Mouse (Mus musculus) midbrain, postnatal 0 days (tissue): ENCODE measurements around the gene Rnf150. TPM values are rescaled to one million over a fixed set of nuclear protein-coding genes. Genes with fewer than 3 reads are reported as not detected.

Experiments used
- ATAC-seq: fragments of 200-750 bp; cut with Nextera tagmentation; 2 replicates; pipeline ENCODE4 v1.8.0; 2017; ENCODE audit warnings: moderate number of reproducible peaks, mild to moderate bottlenecking, moderate TSS enrichment, moderate library complexity; ENCODE audit not compliant: low FRiP score
- DNase-seq: peaks from one replicate; pipeline ENCODE4 v3.0.0-alpha.2; 2015; ENCODE audit warnings: low spot score
- H3K27ac ChIP-seq: fragments of 300-500 bp; sonication (generic); 2 replicates; pipeline ENCODE4 v1.5.1; 2014; ENCODE audit warnings: low read depth, mild to moderate bottlenecking, low read length, mixed read lengths
- H3K27me3 ChIP-seq: fragments of 300-500 bp; sonication (generic); 2 replicates; pipeline ENCODE4 v1.6.1; 2014; ENCODE audit warnings: low read length, control low read depth, mixed read lengths; ENCODE audit not compliant: insufficient read depth
- H3K36me3 ChIP-seq: fragments of 300-500 bp; sonication (generic); 2 replicates; pipeline ENCODE4 v1.6.1; 2014; ENCODE audit warnings: low read length, control low read depth, mixed read lengths; ENCODE audit not compliant: insufficient read depth
- H3K4me1 ChIP-seq: fragments of 300-500 bp; sonication (generic); 2 replicates; pipeline ENCODE4 v1.6.1; 2014; ENCODE audit warnings: mild to moderate bottlenecking, control low read depth, antibody characterized with exemption, low read length, mixed read lengths; ENCODE audit not compliant: insufficient read depth
- H3K4me2 ChIP-seq: fragments of 300-500 bp; sonication (generic); 2 replicates; pipeline ENCODE4 v1.6.1; 2014; ENCODE audit warnings: low read depth, mild to moderate bottlenecking, low read length, mixed read lengths; ENCODE audit not compliant: poor library complexity, severe bottlenecking
- H3K4me3 ChIP-seq: fragments of 300-500 bp; sonication (generic); 2 replicates; pipeline ENCODE4 v1.5.1; 2014; ENCODE audit warnings: low read depth, mild to moderate bottlenecking, low read length, moderate library complexity
- H3K9ac ChIP-seq: fragments of 300-500 bp; sonication (generic); replicated peaks from 2 replicates; pipeline ENCODE4 v1.6.1; 2014; ENCODE audit warnings: mild to moderate bottlenecking, low read length, moderate library complexity, mixed read lengths; ENCODE audit not compliant: poor library complexity, severe bottlenecking
- H3K9me3 ChIP-seq: fragments of 300-500 bp; sonication (generic); 2 replicates; pipeline ENCODE4 v1.6.1; 2016; ENCODE audit warnings: low read length, control low read depth
- CTCF ChIP-seq: IDR thresholded peaks from 2 replicates; pipeline ENCODE4 v1.5.1; 2016; ENCODE audit warnings: antibody characterized with exemption, mild to moderate bottlenecking
- WGBS: fragments of 180-500 bp; shearing (Covaris S2); extraction: QIAGEN DNeasy Blood & Tissue Kit; methylation state at CpG from one replicate; pipeline ENCODE4 v1.1.7; 2014; 5-methylcytosine and 5-hydroxymethylcytosine counted together
- polyA plus RNA-seq: library from polyadenylated mRNA; unstranded; fragments of >200 nt; fragmentation: Nextera tagmentation; extraction: Ambion mirVana; gene quantifications from 2 replicates; pipeline ENCODE4 v1.2.1, GENCODE M21; 2015
- total RNA-seq: library from RNA; depleted of rRNA; stranded (reverse); fragments of >200 nt; gene quantifications from 2 replicates; pipeline ENCODE4 v1.2.3, GENCODE M21; 2014

Gene Rnf150
- total and polyA plus RNA-seq, 2 experiments from 2014 or later = 1.9 to 12.6 TPM

DNA sequence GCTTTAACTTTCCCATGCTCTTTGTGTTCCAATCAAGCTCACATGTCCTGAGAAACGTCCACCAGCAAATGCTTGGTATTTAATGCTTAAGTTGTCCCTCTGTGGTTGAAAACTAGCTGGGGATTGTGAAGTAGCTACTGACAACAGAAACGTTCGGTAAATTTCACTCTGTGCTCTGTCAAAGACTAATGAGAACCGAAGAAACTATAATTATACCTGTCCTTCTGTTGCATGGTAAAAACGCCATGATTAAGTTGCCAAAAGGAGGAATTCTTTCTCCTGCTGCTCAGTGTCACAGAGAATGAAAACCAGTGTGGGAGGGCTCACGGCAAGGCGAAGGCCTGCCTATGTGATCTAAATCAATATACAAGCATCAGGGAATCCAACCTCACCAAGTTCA, 204.8 kb downstream of the Rnf150 start:
- H3K27ac ChIP-seq = no peak overlapping the region
- no peak overlapping the region for H3K4me2 ChIP-seq
- H3K9ac ChIP-seq = no peak overlapping the region
- no peaks in the 10 kb centered on the region for H3K27me3 ChIP-seq
- 74% methylated on average over 7 of the region's 7 CpGs for WGBS
- no peak for ATAC-seq
- no peaks in the 10 kb centered on the region for H3K4me1 ChIP-seq
- H3K9me3 ChIP-seq = no peaks in the 10 kb centered on the region
- no peak for TF ChIP-seq CTCF
- no peak for DNase-seq
- no peak overlapping the region for H3K4me3 ChIP-seq
- H3K36me3 ChIP-seq = no peaks in the 10 kb centered on the region

DNA sequence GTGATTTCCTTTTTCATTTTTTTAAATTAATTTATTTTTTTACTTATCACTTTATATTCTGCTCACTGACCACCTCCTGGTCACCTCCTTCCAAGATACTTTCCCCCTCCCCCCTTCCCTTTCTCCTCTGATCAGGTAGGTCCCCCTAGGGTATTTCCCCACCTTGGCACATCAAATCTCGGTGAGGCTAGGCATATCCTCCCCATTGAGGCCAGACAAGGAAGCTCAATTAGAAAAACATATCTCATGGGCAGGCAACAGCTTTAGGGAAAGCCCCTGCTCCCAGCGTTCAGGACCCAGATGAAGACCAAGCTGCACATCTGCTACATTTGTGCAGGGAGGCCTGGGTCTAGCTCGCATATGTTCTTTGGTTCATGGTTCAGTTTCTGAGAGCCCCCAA, 211.1 kb downstream of the Rnf150 start:
- H3K9me3 ChIP-seq = no peaks in the 10 kb centered on the region; the same call in 1 of the 2 replicates
- no peak for TF ChIP-seq CTCF
- H3K27ac ChIP-seq = no peak overlapping the region
- no peak overlapping the region for H3K4me3 ChIP-seq
- no peaks in the 10 kb centered on the region for H3K36me3 ChIP-seq
- H3K27me3 ChIP-seq = no peaks in the 10 kb centered on the region
- H3K9ac ChIP-seq = no peak overlapping the region
- no peaks in the 10 kb centered on the region for H3K4me1 ChIP-seq
- 87% methylated on average over 3 of the region's 3 CpGs for WGBS
- no peak overlapping the region for H3K4me2 ChIP-seq
- DNase-seq = no peak
- ATAC-seq = no peak

- Histone ChIP-seq H3K4me1 (no peaks in the 10 kb centered on the region), H3K27me3 (no peaks in the 10 kb centered on the region), H3K36me3 (no peaks in the 10 kb centered on the region), H3K9me3 (no peaks in the 10 kb centered on the region; the same call in 1 of the 2 replicates), H3K4me3 (no peak overlapping the region), H3K27ac (no peak overlapping the region), H3K9ac (no peak overlapping the region), H3K4me2 (no peak overlapping the region)
- ATAC-seq (no peak), DNase-seq (no peak)
- TF ChIP-seq CTCF = no peak
- 100% methylated on average over 1 of the region's 1 CpGs for WGBS
Observed at GRCm38 (mm10) chr8:83076621-83077020, 213.5 kb downstream of the Rnf150 start.

DNA sequence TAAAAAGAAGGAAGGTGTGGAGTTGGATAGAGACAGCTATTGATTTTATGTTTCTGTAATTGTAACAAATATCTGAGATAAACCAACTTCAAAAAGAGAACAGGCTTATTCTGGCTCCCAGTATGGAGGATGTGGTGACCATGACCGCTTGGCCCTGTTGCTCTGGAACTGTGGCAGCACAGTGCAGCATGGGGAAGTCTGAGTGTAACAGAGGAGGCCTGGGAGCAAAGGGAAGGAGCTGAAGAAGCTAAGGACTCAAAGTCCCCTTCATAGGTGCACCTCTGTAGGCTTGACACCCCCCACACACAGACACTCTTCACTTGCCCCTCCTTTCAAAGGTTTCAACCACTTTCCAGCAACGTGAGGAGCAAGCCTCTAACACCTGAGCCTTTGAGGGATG, 214.2 kb downstream of the Rnf150 start:
- H3K4me2 ChIP-seq = no peak overlapping the region
- H3K36me3 ChIP-seq = no peaks in the 10 kb centered on the region
- no peaks in the 10 kb centered on the region; the same call in 1 of the 2 replicates for H3K9me3 ChIP-seq
- no peak for DNase-seq
- no peaks in the 10 kb centered on the region for H3K4me1 ChIP-seq
- H3K27me3 ChIP-seq = no peaks in the 10 kb centered on the region
- no peak overlapping the region for H3K9ac ChIP-seq
- no peak for ATAC-seq
- no peak overlapping the region for H3K27ac ChIP-seq
- WGBS = 91% methylated on average over 2 of the region's 2 CpGs
- H3K4me3 ChIP-seq = no peak overlapping the region
- no peak for TF ChIP-seq CTCF

- ATAC-seq (no peak), DNase-seq (no peak)
- Histone ChIP-seq H3K36me3 (no peaks in the 10 kb centered on the region), H3K4me1 (no peaks in the 10 kb centered on the region), H3K27me3 (no peaks in the 10 kb centered on the region), H3K4me3 (no peak overlapping the region), H3K27ac (no peak overlapping the region), H3K9me3 (no peaks in the 10 kb centered on the region; the same call in 1 of the 2 replicates), H3K4me2 (no peak overlapping the region), H3K9ac (no peak overlapping the region)
- 75% methylated on average over 12 of the region's 12 CpGs for WGBS
- no peak for TF ChIP-seq CTCF
Observed at GRCm38 (mm10) chr8:83078701-83079533, 215.8 kb downstream of the Rnf150 start.

DNA sequence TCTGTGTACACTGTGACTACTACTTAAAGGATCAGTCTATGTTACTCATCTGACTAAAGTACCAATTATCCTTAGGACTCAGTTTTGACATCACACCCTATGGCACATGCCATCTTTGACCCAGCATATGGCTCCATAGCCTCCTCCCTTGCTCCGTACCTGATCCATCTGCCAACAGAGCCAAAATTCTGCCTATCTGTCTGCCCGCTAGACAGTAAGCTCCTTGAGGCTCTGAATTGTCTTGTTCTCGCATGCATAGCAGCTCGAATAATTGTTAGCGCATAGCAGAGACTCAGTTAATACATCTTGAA, 216.3 kb downstream of the Rnf150 start:
- Histone ChIP-seq H3K27me3 (no peaks in the 10 kb centered on the region), H3K9me3 (no peaks in the 10 kb centered on the region; the same call in 1 of the 2 replicates), H3K4me3 (no peak overlapping the region), H3K9ac (no peak overlapping the region), H3K27ac (no peak overlapping the region), H3K4me2 (no peak overlapping the region), H3K4me1 (no peaks in the 10 kb centered on the region), H3K36me3 (no peaks in the 10 kb centered on the region)
- no peak for TF ChIP-seq CTCF
- 94% methylated on average over 5 of the region's 5 CpGs for WGBS
- ATAC-seq (no peak; the same call in 1 of the 2 replicates), DNase-seq (no peak)
